Mouse (Mus musculus) kidney, postnatal 0 days (tissue): ENCODE results near the gene Lmnb2. TPM values are rescaled to one million over a fixed set of nuclear protein-coding genes. Genes with fewer than 3 reads are reported as not detected.

ENCODE experiments used
- ATAC-seq: fragments of 200-750 bp; cut with Nextera tagmentation; replicated peaks from 2 replicates; pipeline ENCODE4 v1.8.0; 2017; ENCODE audit warnings: low read depth, moderate number of reproducible peaks, moderate TSS enrichment, moderate library complexity; ENCODE audit not compliant: low FRiP score
- DNase-seq: peaks from one replicate; pipeline ENCODE4 v3.0.0-alpha.2; 2016; ENCODE audit warnings: low spot score
- H3K27ac ChIP-seq: fragments of 300-500 bp; sonication (generic); 2 replicates; pipeline ENCODE4 v1.5.1; 2014; ENCODE audit warnings: mild to moderate bottlenecking
- H3K27me3 ChIP-seq: fragments of 300-500 bp; sonication (generic); 2 replicates; pipeline ENCODE4 v1.6.1; 2014; ENCODE audit warnings: low read length, mixed read lengths; ENCODE audit not compliant: insufficient read depth
- H3K36me3 ChIP-seq: fragments of 300-500 bp; sonication (generic); 2 replicates; pipeline ENCODE4 v1.6.1; 2014; ENCODE audit warnings: low read length, mixed read lengths; ENCODE audit not compliant: insufficient read depth
- H3K4me1 ChIP-seq: fragments of 300-500 bp; sonication (generic); replicated peaks from 2 replicates; pipeline ENCODE4 v1.6.1; 2014; ENCODE audit warnings: antibody characterized with exemption, low read length, mixed read lengths; ENCODE audit not compliant: insufficient read depth
- H3K4me2 ChIP-seq: fragments of 300-500 bp; sonication (generic); 2 replicates; pipeline ENCODE4 v1.6.1; 2014; ENCODE audit warnings: mild to moderate bottlenecking, low read length, moderate library complexity, mixed read lengths
- H3K4me3 ChIP-seq: fragments of 300-500 bp; sonication (generic); replicated peaks from 2 replicates; pipeline ENCODE4 v1.5.1; 2014; ENCODE audit warnings: low read depth, low read length
- H3K9ac ChIP-seq: fragments of 300-500 bp; sonication (generic); 2 replicates; pipeline ENCODE4 v1.6.1; 2014; ENCODE audit warnings: low read depth, low read length
- H3K9me3 ChIP-seq: fragments of 300-500 bp; sonication (generic); replicated peaks from 2 replicates; pipeline ENCODE4 v1.6.1; 2016; ENCODE audit warnings: low read length, inconsistent platforms, mixed read lengths
- CTCF ChIP-seq: IDR thresholded peaks from 2 replicates; pipeline ENCODE4 v1.5.1; 2016; ENCODE audit warnings: antibody characterized with exemption, low read depth, mild to moderate bottlenecking, moderate library complexity
- WGBS: fragments of 180-500 bp; shearing (Covaris S2); extraction: QIAGEN DNeasy Blood & Tissue Kit; methylation state at CpG from one replicate; pipeline ENCODE4 v1.1.7; 2014; 5-methylcytosine and 5-hydroxymethylcytosine counted together
- polyA plus RNA-seq: library from polyadenylated mRNA; unstranded; fragments of >200 nt; fragmentation: Nextera tagmentation; extraction: Ambion mirVana; gene quantifications from 2 replicates; pipeline ENCODE4 v1.2.1, GENCODE M21; 2015

Gene Lmnb2
- polyA plus RNA-seq, 1 experiment from 2014 or later = 21.9 TPM

DNA sequence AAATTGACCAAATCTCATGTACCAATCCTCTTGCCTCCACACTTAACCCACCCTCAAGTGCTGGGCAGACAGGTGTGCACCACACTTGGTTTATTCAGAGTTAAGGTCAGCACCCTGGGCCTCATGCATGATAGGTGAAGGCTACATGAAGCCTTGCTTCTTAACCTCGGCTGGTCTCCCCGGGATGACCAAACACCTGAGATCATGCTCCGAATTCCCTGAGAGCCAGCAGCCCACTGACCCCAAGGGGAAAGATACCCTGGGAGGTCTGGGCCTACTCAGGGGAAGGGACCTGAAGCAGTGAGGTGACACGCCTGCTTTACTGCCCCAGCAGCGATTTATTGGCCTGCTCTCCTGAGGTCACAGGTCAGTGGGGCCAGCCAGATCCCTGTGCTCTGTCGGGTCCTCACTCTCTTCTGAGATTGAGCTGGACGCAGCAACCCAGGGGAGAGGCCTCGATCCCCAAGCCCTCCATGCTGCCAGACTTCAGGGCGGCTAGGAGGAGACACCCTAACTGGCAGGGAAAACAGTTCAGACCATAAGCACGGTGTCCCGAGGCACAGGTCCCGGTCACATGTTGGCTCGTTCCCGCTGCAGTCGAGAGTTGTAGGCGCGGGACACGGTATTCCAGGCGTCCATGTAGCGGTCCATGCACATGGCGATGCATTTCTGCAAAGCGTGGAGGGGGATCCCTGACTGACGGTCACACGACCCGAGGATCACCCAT lies 18.3 kb downstream of the Lmnb2 start:
- DNase-seq = no peak
- no peak for TF ChIP-seq CTCF
- Histone ChIP-seq H3K4me1 (peaks cover 7% of the 10 kb centered on the region; the same call in 1 of the 2 replicates), H3K9me3 (no peaks in the 10 kb centered on the region), H3K27me3 (no peaks in the 10 kb centered on the region), H3K4me2 (peak overlapping the region; percentile 82), H3K36me3 (peaks cover 18% of the 10 kb centered on the region; the same call in 1 of the 2 replicates), H3K27ac (peak overlapping the region; percentile 72; the same call in 1 of the 2 replicates), H3K4me3 (peak overlapping the region; percentile 59), H3K9ac (peak overlapping the region; percentile 52)
- 7% methylated on average over 25 of the region's 25 CpGs for WGBS
- ATAC-seq = peak; percentile 0; the same call in 1 of the 2 replicates

GRCm38 (mm10) chr10:80899074-80899473 lies 19.0 kb downstream of the Lmnb2 start:
- H3K27me3 ChIP-seq = no peaks in the 10 kb centered on the region
- H3K4me3 ChIP-seq = no peak overlapping the region
- no peaks in the 10 kb centered on the region for H3K9me3 ChIP-seq
- H3K9ac ChIP-seq = no peak overlapping the region
- no peak for ATAC-seq
- no peak for DNase-seq
- H3K4me1 ChIP-seq = peaks cover 7% of the 10 kb centered on the region; the same call in 1 of the 2 replicates
- TF ChIP-seq CTCF = no peak
- no peak overlapping the region for H3K4me2 ChIP-seq
- 84% methylated on average over 8 of the region's 8 CpGs for WGBS
- no peak overlapping the region for H3K27ac ChIP-seq
- 0 out of 2 replicates have a peak, but pooled peaks cover 13% of the 10 kb centered on the region for H3K36me3 ChIP-seq

DNA sequence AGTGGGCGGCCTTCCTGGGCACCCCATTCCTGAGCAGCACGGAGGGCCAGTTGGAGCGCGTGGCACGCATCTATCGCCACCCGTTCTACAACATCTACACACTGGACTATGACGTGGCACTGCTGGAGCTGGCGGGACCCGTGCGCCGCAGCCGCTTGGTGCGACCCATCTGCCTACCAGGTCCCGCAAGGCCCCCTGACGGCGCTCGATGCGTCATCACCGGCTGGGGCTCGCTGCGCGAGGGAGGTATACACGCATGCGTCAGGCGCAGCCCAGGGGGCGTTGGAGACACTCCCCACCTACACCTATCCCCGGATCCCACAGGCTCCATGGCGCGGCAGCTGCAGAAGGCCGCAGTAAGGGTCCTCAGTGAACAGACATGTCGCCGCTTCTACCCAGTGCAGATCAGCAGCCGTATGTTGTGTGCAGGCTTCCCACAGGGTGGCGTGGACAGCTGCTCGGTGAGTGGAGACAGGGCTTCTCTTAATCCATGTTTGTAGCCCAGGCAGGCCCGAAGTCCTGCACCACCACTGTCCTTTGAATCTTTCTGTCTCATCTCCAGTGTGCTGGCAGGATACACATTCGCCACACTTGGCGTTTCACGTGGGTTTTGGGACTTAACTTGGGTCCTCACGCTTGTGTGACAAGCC lies 20.1 kb downstream of the Lmnb2 start:
- DNase-seq = no peak
- H3K27ac ChIP-seq = no peak overlapping the region
- H3K9ac ChIP-seq = no peak overlapping the region
- TF ChIP-seq CTCF = no peak
- 43% methylated on average over 41 of the region's 41 CpGs for WGBS
- no peaks in the 10 kb centered on the region for H3K27me3 ChIP-seq
- H3K9me3 ChIP-seq = no peaks in the 10 kb centered on the region
- no peak for ATAC-seq
- peaks cover 7% of the 10 kb centered on the region; the same call in 1 of the 2 replicates for H3K4me1 ChIP-seq
- 0 out of 2 replicates have a peak, but pooled peaks cover 6% of the 10 kb centered on the region for H3K36me3 ChIP-seq
- H3K4me2 ChIP-seq = no peak overlapping the region
- H3K4me3 ChIP-seq = no peak overlapping the region

GRCm38 (mm10) chr10:80896581-80897485 lies 21.2 kb downstream of the Lmnb2 start:
- Histone ChIP-seq H3K4me3 (no peak overlapping the region), H3K27me3 (no peaks in the 10 kb centered on the region), H3K36me3 (0 out of 2 replicates have a peak, but pooled peaks cover 3% of the 10 kb centered on the region), H3K9me3 (no peaks in the 10 kb centered on the region), H3K27ac (no peak overlapping the region), H3K9ac (no peak overlapping the region), H3K4me1 (peaks cover 7% of the 10 kb centered on the region; the same call in 1 of the 2 replicates), H3K4me2 (no peak overlapping the region)
- 69% methylated on average over 24 of the region's 24 CpGs for WGBS
- ATAC-seq (no peak), DNase-seq (no peak)
- no peak for TF ChIP-seq CTCF

DNA sequence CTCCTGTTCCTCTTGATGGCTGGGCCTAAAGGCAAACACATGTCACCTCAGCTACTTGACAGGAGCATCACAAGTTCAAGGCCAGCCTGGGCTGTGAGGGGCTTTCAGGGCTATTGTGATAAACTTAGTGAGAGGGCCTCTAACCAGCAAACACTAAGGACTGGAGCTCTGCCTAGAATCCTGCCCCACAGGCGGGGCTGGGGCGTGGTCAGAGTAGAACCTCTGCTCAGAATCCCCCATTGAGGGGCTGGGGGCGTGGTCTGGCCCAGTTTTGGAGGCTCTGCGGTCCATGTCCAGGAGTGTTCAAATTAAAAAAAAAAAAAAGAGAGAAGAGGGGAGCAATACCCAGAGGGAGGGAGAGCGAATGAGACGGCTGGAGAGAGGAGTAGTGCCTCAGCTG lies 22.3 kb downstream of the Lmnb2 start:
- H3K27ac ChIP-seq = no peak overlapping the region
- H3K4me2 ChIP-seq = no peak overlapping the region
- no peaks in the 10 kb centered on the region for H3K9me3 ChIP-seq
- WGBS = 83% methylated on average over 6 of the region's 6 CpGs
- no peak overlapping the region for H3K9ac ChIP-seq
- peaks cover 7% of the 10 kb centered on the region; the same call in 1 of the 2 replicates for H3K4me1 ChIP-seq
- DNase-seq (no peak), ATAC-seq (no peak)
- no peak overlapping the region for H3K4me3 ChIP-seq
- no peaks in the 10 kb centered on the region for H3K27me3 ChIP-seq
- TF ChIP-seq CTCF = no peak
- 0 out of 2 replicates have a peak, but pooled peaks cover 3% of the 10 kb centered on the region for H3K36me3 ChIP-seq

- H3K4me2 ChIP-seq = no peak overlapping the region
- 0 out of 2 replicates have a peak, but pooled peaks cover 3% of the 10 kb centered on the region for H3K36me3 ChIP-seq
- H3K9ac ChIP-seq = no peak overlapping the region
- no peak for TF ChIP-seq CTCF
- WGBS = 84% methylated on average over 7 of the region's 7 CpGs
- H3K4me3 ChIP-seq = no peak overlapping the region
- ATAC-seq (no peak), DNase-seq (no peak)
- H3K27ac ChIP-seq = no peak overlapping the region
- H3K27me3 ChIP-seq = no peaks in the 10 kb centered on the region
- H3K4me1 ChIP-seq = peaks cover 7% of the 10 kb centered on the region; the same call in 1 of the 2 replicates
- H3K9me3 ChIP-seq = no peaks in the 10 kb centered on the region
Measured at GRCm38 (mm10) chr10:80895100-80895499, 22.9 kb downstream of the Lmnb2 start.
